Mouse (Mus musculus): ENCODE results near the gene Trap1.
A peak's percentile ranks its signal among the peaks of the same experiment; 100 is the strongest.
"Not testable (repeated sequence)": the region's sequence is repeated elsewhere in the genome, so short reads cannot be mapped to it uniquely, and the experiment has no call there.

Trap1 gene

DNA sequence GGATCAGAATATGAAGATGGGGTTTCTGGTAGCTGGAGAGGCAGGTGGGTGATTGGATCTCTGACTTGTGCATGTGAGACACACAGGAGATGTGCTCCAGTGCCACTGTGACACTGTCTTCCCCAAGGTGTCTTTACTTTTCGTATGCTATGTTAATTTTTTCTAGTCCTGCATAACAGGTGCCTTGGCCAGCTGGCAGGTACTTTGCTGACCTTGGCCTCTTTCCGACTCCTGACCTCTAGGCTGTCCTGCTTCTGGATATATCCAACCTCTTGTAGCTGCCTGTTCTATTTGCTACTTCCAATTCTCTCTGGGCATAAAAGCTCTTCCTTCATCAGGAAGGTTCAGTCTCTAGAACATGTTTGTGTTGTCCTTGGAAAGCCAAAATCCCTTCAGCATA is 42.1 kb downstream of the Trap1 start:
- DNase-seq = no peak

DNA sequence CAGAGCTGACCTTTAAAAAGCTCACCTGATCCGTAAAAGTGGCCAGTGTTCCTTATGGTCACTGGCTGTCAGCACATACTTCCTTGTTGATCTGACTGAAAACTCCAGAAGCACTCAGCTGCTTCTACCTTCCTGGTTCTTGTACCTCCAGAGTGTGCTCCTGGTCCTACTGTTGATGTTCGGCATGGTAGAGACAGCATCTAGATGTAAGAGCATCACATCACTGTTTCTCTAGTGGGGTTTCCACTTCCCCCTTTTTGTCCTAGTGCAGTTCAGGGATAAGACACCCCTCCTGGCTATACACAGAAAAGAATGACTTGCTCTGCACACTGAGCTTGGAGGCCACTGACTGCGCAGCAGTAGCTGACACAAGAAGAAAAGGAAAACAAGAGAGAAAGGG is 43.2 kb downstream of the Trap1 start:
- no peak for DNase-seq

GRCm38 (mm10) chr16:4033971-4034370 is 43.7 kb downstream of the Trap1 start:
- no peak for DNase-seq

DNA sequence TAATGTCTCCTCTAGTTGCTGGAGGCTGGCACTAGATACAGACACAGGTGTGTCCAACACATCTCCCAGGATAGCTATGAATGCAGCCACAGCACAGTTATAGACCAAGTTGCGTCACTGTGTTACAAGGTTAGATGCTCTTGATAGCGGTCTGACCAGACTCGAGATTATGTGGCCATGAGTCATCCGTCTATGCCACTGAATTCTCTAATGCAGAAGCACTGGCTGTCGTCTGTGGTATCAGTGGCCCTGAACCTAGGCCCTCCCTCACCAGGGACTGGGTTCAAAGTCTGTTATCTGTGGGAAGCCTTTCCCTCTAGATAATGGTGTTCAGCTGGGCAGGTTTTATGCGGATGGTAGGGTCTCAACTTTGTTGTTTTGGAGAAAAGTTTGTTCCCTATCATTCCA is 45.3 kb downstream of the Trap1 start:
- DNase-seq = no peak

DNA sequence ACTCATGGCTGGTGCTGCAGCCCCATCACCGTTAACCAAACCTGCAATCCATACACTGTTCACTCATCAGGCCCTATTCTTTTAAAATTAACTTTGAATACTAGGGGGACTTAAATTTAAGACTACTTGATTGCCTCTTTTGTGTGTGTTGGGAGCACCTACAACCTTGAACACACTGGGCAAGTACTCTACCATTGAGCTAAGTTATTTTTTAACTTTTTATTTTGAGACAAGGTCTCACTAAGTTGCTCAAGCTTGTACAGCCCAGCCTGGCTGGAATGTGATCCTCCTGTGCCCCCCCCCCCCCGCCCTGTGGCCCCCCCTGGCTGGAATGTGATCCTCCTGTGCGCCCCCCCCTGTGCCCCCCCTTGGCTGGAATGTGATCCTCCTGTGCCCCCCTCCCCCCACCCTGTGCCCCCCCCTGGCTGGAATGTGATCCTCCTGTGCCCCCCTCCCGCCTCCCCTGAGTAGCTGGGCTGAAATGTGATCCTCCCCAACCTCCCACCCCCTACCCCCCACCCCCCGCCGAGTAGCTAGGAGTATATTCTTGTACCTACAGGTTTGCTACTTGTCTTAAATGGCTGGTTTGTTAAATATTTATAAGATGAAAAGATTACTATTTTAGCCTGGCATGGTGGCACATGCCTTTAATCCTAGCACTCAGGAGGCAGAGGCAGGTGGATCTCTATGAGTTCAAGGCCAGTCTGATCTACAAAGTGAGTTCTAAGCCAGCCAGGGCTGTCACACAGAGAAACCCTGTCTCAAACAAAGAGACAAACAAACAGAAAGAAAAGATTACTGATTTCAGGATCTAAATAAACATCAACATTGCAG is 46.0 kb downstream of the Trap1 start:
- no peak for DNase-seq

DNA sequence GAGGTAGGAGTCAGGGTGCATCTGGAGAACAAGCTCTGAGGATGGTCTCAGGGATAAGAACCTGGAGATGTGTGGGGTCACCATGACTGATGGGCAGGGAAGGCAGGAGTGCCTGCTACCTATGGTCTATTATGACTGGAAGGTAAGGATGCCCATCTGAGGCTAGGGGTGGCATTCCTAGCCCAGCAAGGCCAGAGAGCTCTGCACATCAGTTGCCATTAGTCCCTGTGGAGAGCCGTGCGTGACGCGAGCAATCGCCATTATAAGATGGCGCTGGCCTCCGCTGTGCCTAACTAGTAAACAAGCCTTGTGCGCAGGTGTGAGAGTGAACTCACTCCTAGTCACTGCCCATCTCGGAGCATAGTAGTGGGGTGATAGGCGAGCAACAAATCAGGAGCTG is 47.1 kb downstream of the Trap1 start:
- DNase-seq = no peak

GRCm38 (mm10) chr16:4029371-4029841 is 48.2 kb downstream of the Trap1 start:
- DNase-seq = no peak

DNA sequence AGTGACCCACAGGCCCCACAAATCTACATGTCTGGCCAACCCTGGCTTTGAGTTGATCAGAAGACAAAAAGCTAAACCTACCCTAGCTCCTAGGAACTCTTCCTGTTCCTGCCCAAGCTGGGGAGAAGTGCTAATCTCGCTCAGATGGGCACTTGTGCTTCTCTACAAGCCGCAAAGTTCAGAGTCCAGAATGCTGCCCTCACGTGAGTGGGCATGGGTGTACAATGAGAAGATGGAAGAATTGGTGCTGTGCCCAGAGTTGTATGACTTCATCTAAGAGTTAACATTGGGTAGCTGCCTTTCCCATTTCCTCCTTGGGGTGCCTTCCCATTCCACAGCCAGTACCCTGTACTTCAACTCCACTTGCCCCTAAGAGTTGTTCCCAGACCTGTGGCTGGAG is 50.4 kb downstream of the Trap1 start:
- no peak for DNase-seq

- no peak for DNase-seq
Observed at GRCm38 (mm10) chr16:4026672-4027071, 51.0 kb downstream of the Trap1 start.

GRCm38 (mm10) chr16:4022719-4023118 is 54.9 kb downstream of the Trap1 start:
- no peak for DNase-seq

- DNase-seq = no peak
Observed at GRCm38 (mm10) chr16:4021241-4021640, 56.4 kb downstream of the Trap1 start.

DNA sequence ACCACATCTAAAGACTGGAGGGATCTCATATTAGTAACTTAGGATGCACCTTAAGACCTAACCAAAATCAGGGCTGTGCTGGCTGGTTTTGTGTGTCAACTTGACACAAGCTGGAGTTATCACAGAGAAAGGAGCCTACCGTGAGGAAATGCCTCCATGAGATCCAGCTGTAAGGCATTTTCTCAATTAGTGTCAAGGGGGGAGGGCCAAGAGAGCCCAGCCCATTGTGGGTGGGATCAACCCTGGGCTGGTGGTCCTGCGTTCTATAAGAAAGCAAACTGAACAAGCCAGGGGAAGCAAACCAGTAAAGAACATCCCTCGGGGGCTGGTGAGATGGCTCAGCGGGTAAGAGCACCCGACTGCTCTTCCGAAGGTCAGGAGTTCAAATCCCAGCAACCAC is 60.2 kb downstream of the Trap1 start:
- DNase-seq = not testable (repeated sequence)

- not testable (repeated sequence) for DNase-seq
Observed at GRCm38 (mm10) chr16:4016786-4017185, 60.8 kb downstream of the Trap1 start.

GRCm38 (mm10) chr16:4014040-4014668 is 63.5 kb downstream of the Trap1 start:
- no peak for DNase-seq

DNA sequence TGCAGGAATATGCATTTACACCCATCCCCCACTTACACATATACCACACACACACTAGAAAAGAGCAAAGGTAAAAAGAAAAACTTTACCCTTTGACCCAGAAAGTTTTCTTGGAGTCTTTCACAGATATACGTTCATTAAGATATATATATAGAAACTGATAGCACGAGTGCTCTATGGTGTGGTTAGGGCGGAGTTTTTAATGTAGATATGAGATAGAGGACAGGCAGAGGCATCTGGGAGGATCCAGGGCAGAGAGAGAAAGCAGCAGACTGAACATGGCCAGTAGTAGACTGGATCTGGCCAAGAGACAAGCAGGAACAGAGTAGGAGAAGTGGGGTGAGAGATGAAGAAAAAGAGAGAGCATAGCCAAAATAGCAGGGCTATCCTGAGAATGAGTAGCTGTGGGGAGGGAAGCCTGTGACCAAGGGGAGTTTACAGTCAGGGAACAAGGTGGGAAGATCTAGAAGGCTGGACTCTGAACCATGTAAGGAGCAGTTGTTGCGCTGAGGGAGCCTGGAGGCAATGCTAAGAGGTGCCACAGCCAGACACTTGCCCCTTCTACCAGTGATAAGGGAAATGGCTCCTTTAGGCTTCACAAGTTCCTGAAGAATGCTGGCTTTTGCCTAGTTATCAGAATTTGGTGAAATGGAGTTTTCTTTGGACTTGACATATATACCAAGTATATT is 64.6 kb downstream of the Trap1 start:
- no peak for DNase-seq

DNA sequence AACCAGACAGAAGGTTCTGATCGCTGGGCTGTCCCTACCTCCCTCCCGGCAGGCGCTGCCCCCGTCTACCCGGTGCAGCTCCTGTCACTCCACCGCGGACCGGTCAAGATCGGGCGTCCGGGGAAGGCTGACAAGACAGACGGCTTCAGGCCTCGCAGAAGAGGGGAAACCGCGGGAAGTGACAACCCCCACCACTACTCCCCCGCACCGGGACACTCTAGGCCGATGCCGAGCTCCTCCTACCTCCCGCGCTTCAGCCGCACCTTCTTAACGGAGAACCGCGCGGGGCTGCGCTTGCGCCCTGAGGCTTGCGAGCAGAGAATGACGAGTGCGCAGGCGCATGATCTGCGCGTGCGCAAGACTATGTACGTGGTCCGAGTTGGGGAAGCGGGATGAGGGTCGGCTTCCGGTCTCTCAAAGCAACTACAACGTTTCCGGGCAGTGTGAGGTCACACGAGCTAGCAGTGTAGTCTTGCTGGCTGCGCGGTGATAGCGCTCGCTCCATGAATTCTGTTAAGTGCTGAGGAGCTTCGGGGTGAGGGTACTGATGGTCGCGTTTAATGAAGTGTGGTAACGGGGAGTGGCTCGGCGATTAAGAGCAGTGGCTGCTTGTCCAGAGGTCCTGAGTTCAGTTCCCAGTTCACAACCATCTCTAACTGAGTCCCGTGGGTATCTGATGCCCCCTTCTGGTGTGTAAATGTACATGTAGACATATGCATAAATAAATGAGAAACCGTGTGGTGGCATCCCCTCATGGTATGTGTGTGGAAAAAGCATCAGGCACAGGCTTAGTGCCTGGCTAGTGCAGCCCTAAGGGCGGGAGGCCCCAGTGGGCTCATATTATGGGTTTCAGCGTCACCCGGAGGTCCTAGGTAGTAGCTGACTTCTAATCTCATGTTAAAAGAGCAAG is 73.9 kb downstream of the Trap1 start, which contains the start of gene Slx4:
Gene Slx4 (minus strand): TSS at position 282 of the 910 bp plus-strand sequence.
- peak; percentile 95 to 98 for DNase-seq
